Mouse (Mus musculus) ES-Bruce4 (cell line): Measurements from ENCODE around the gene Pde11a.

Source experiments
- CTCF ChIP-seq: IDR thresholded peaks from one replicate; pipeline ENCODE4 v1.8.1; 2011; ENCODE audit warnings: low read depth, low read length
- EP300 ChIP-seq: IDR thresholded peaks from 2 replicates; pipeline ENCODE4 v1.6.1; 2011; ENCODE audit warnings: low read depth, low read length; ENCODE audit not compliant: insufficient read depth

GRCm38 (mm10) chr2:76362111-76362510, 23.5 kb upstream of the Pde11a start:
- TF ChIP-seq CTCF (peak; percentile 70), EP300 (no peak)
